Mouse (Mus musculus) intestine, embryonic 15.5 days (tissue): ENCODE measurements around the gene Cyth3. TPM values are rescaled to one million over a fixed set of nuclear protein-coding genes. Genes with fewer than 3 reads are reported as not detected.

Experiments
- ATAC-seq: fragments of 200-750 bp; cut with Nextera tagmentation; 2 replicates; pipeline ENCODE4 v1.8.0; 2017; ENCODE audit warnings: moderate TSS enrichment, moderate library complexity
- H3K27ac ChIP-seq: fragments of 300-500 bp; sonication (generic); 2 replicates; pipeline ENCODE4 v1.5.1; 2015; ENCODE audit warnings: mild to moderate bottlenecking, inconsistent platforms
- H3K27me3 ChIP-seq: fragments of 300-500 bp; sonication (generic); replicated peaks from 2 replicates; pipeline ENCODE4 v1.6.1; 2015; ENCODE audit warnings: inconsistent platforms
- H3K36me3 ChIP-seq: fragments of 300-500 bp; sonication (generic); 2 replicates; pipeline ENCODE4 v1.6.1; 2015; ENCODE audit warnings: inconsistent platforms
- H3K4me1 ChIP-seq: fragments of 300-500 bp; sonication (generic); replicated peaks from 2 replicates; pipeline ENCODE4 v1.6.1; 2015; ENCODE audit warnings: inconsistent platforms
- H3K4me2 ChIP-seq: fragments of 300-500 bp; sonication (generic); replicated peaks from 2 replicates; pipeline ENCODE4 v1.6.1; 2015; ENCODE audit warnings: mild to moderate bottlenecking, inconsistent platforms
- H3K4me3 ChIP-seq: fragments of 300-500 bp; sonication (generic); replicated peaks from 2 replicates; pipeline ENCODE4 v1.5.1; 2015; ENCODE audit warnings: inconsistent platforms
- H3K9ac ChIP-seq: fragments of 300-500 bp; sonication (generic); 2 replicates; pipeline ENCODE4 v1.6.1; 2015; ENCODE audit warnings: inconsistent platforms
- H3K9me3 ChIP-seq: fragments of 300-500 bp; sonication (generic); 2 replicates; pipeline ENCODE4 v1.6.1; 2016; ENCODE audit warnings: inconsistent platforms
- WGBS: fragments of 180-500 bp; shearing (Covaris S2); methylation state at CpG from one replicate; pipeline ENCODE4 v1.1.7; 2015; 5-methylcytosine and 5-hydroxymethylcytosine counted together
- polyA plus RNA-seq: library from polyadenylated mRNA; unstranded; fragments of >200 nt; fragmentation: Nextera tagmentation; extraction: Ambion mirVana; gene quantifications from 2 replicates; pipeline ENCODE4 v1.2.1, GENCODE M21; 2015

Cyth3 gene
- polyA plus RNA-seq, 1 experiment from 2014 or later = 44.3 TPM

DNA sequence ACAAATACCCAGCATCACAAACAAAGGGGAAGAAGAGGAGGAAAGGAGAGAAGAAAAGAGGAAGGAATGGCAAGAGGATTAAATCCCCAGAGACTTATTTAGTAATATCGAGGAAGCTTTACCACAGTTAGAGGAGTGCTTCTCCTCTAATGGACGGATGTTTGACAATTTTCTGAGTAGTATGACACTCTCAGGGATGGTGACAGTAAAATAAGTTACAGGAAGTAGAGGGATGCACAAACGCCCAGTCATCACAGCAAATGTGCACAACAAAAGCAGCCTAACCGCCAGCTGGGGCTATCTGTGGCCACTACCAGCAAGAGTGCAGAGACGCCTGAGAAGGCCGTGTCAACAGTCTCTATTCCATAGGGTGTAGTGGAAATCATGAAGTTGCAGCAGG, 57.4 kb downstream of the Cyth3 start:
- Histone ChIP-seq H3K4me3 (no peak overlapping the region), H3K4me1 (peaks cover 24% of the 10 kb centered on the region), H3K9me3 (no peaks in the 10 kb centered on the region), H3K9ac (no peak overlapping the region), H3K27me3 (no peaks in the 10 kb centered on the region), H3K36me3 (no peaks in the 10 kb centered on the region), H3K27ac (no peak overlapping the region), H3K4me2 (no peak overlapping the region)
- ATAC-seq = no peak
- 64% methylated on average over 6 of the region's 6 CpGs for WGBS

DNA sequence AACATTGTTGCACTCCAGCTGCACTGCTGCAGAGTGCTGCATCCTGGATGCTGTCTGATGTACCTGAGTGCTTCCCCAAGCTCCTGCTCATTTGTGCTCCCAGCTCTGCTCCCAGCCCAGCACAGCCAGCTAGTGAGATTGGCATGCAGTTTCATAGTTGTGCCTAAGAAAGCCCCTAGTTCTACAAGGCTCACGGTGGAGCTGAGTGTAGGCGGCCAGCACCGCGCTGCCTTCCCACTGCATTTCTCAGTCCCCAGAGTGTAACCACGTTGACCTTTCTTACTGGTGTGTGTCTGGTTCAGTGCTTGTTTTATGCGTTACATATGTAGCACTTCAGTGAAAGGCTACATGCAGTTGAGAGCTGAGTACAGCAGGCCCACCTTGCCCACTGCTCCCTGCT, 61.4 kb downstream of the Cyth3 start:
- 64% methylated on average over 6 of the region's 6 CpGs for WGBS
- ATAC-seq = no peak
- peaks cover 11% of the 10 kb centered on the region; the same call in 1 of the 2 replicates for H3K36me3 ChIP-seq

DNA sequence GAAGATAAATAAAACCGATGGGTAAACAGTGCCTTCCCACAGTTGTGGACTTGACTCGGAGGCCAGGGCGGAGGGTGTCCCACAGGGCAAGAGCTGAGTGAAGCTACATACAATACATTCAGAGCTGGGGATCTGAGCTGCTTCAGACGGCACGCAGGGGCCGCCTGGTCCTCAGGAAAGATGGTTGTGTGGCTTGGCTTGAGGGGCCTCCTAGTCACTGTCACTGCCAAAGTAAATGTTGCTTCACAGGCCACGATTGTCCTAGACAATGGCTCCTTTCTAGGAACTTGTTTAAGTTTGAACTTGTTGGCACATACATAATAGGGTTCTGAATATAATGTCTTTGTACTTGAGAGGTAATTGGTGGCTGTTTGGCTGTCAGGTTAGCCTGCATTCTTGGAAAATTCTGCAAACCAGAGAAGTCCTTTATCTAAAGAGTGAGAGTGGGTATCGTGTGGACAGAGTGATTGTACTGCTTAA, 62.7 kb downstream of the Cyth3 start:
- Histone ChIP-seq H3K27me3 (no peaks in the 10 kb centered on the region), H3K4me3 (no peak overlapping the region), H3K9me3 (no peaks in the 10 kb centered on the region), H3K4me2 (no peak overlapping the region), H3K36me3 (peaks cover 11% of the 10 kb centered on the region; the same call in 1 of the 2 replicates), H3K9ac (no peak overlapping the region), H3K4me1 (peaks cover 5% of the 10 kb centered on the region; the same call in 1 of the 2 replicates), H3K27ac (no peak overlapping the region)
- ATAC-seq = no peak
- 79% methylated on average over 8 of the region's 8 CpGs for WGBS

More for the DNA sequence above, 61.4 kb downstream of the Cyth3 start:
- H3K9ac ChIP-seq = no peak overlapping the region
- no peaks in the 10 kb centered on the region for H3K9me3 ChIP-seq
- H3K4me1 ChIP-seq = peaks cover 9% of the 10 kb centered on the region; the same call in 1 of the 2 replicates
- H3K27ac ChIP-seq = no peak overlapping the region
- no peak overlapping the region for H3K4me2 ChIP-seq
- H3K4me3 ChIP-seq = no peak overlapping the region
- no peaks in the 10 kb centered on the region for H3K27me3 ChIP-seq

DNA sequence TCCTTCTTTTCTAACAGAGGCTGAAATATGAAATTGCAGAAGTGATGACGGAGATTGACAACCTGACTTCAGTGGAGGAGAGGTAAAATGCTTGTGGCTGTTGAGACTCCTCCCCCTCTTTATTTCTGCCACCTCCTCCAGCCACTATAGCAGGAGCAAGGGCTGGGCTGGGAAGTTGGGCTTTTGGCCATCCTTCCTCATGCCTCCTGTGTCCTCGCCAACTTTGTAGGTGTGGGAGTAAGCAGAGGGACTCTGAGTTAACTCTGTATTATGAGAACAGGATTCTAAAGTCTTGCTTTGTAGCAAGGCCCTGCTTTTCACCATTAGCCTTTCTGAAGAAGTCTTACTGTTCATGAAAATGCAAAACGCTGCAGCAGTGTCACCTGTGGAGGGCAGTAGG, 64.2 kb downstream of the Cyth3 start:
- Histone ChIP-seq H3K4me3 (no peak overlapping the region), H3K27ac (no peak overlapping the region), H3K4me1 (0 out of 2 replicates have a peak, but pooled peaks cover 5% of the 10 kb centered on the region), H3K27me3 (no peaks in the 10 kb centered on the region), H3K9ac (no peak overlapping the region), H3K4me2 (no peak overlapping the region), H3K36me3 (peaks cover 11% of the 10 kb centered on the region; the same call in 1 of the 2 replicates), H3K9me3 (no peaks in the 10 kb centered on the region)
- ATAC-seq = no peak
- WGBS = 86% methylated on average over 3 of the region's 3 CpGs

DNA sequence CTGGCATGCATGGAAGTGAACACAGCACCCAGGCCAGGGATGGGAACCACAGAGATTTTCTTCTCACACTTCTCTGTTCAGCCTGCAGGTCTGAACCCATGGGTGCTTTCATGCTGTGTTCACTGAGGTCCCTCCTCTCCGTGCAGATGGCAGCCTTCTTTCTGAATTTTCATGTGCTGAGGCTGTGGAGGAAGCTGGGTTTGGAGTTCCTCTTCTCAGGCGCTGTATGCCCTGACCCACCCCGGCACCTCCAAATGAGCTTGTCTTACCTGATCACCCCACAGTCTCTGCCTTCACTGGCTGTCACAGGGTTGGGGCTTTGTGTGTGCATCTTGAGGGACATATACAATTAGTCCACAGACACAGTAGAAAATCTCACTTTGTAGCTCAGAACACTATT, 65.3 kb downstream of the Cyth3 start:
- Histone ChIP-seq H3K9me3 (no peaks in the 10 kb centered on the region), H3K9ac (no peak overlapping the region), H3K36me3 (peaks cover 13% of the 10 kb centered on the region; the same call in 1 of the 2 replicates), H3K4me3 (no peak overlapping the region), H3K4me2 (no peak overlapping the region), H3K27me3 (no peaks in the 10 kb centered on the region), H3K4me1 (0 out of 2 replicates have a peak, but pooled peaks cover 5% of the 10 kb centered on the region), H3K27ac (no peak overlapping the region)
- ATAC-seq = no peak
- 93% methylated on average over 3 of the region's 3 CpGs for WGBS

DNA sequence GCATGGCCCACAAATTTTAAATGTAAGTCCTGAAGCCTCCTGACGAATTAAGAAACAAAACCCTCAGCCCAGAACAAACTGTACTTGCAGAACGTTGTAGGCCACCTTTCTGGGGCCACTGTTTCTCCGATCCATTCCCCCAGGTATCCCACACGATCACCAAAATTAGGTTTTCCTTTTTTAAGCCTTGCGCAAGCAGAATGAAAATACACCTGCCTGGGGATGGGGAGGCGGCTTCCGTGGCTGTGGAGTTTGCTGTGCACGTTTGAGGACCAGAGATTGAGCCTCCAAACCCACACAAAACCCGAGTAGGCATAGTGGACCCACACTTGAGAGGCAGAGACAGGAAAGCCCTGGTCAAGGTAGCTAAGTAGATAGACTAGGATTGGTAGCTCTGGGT, 68.1 kb downstream of the Cyth3 start:
- no peaks in the 10 kb centered on the region for H3K9me3 ChIP-seq
- no peak overlapping the region for H3K27ac ChIP-seq
- WGBS = 88% methylated on average over 9 of the region's 9 CpGs

DNA sequence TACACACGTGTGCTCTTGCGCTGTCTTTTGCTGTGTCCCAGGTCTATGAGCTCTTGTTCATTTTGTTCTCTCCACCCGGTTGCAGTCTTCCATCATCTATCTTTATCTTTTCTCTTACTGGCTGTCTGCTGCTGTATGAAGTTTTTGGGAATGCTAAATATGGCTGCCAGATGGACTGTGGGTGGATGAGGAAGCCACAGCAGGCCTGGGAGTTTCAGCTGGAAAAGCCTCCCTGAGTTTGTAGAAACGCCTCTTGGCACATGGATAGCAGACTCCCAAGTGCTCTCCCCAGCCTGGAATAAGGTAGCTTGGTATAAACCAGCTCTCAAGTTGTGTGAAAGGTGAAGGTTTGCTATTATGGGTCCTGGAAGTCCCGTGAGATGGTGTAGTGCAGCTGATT, 68.7 kb downstream of the Cyth3 start:
- Histone ChIP-seq H3K36me3 (peaks cover 29% of the 10 kb centered on the region), H3K4me2 (no peak overlapping the region), H3K4me1 (no peaks in the 10 kb centered on the region), H3K9me3 (no peaks in the 10 kb centered on the region), H3K4me3 (no peak overlapping the region), H3K27me3 (no peaks in the 10 kb centered on the region), H3K9ac (no peak overlapping the region), H3K27ac (no peak overlapping the region)
- ATAC-seq = no peak
- 97% methylated on average over 5 of the region's 5 CpGs for WGBS

More for the DNA sequence above, 68.1 kb downstream of the Cyth3 start:
- no peaks in the 10 kb centered on the region for H3K4me1 ChIP-seq
- H3K4me2 ChIP-seq = no peak overlapping the region
- peaks cover 29% of the 10 kb centered on the region for H3K36me3 ChIP-seq
- H3K9ac ChIP-seq = no peak overlapping the region
- ATAC-seq = no peak
- H3K4me3 ChIP-seq = no peak overlapping the region
- H3K27me3 ChIP-seq = no peaks in the 10 kb centered on the region

DNA sequence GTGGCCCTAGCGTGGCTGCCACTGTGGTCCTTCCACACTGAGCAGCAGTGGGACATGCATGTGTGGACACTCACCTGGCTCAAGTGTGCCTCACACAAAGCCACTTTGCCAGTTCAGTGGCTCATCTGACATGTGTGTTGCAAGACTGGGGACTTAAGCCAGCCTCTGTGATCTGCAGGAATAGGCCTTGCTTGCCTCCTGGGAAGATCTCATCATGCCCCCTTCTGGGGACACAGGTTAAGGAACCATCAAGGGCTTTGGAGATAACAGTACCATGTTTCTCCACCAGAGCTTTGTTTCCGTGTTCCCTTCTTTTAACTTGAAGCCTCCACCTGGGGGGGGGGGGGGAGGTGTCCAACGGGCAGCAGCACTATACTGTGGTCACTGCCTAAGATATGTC, 74.1 kb downstream of the Cyth3 start:
- 56% methylated on average over 3 of the region's 3 CpGs for WGBS
- Histone ChIP-seq H3K36me3 (peaks cover 27% of the 10 kb centered on the region), H3K9ac (no peak overlapping the region), H3K27ac (no peak overlapping the region), H3K9me3 (no peaks in the 10 kb centered on the region), H3K27me3 (no peaks in the 10 kb centered on the region), H3K4me3 (no peak overlapping the region), H3K4me2 (no peak overlapping the region), H3K4me1 (no peaks in the 10 kb centered on the region)
- ATAC-seq = peak; percentile 61; the same call in 1 of the 2 replicates

DNA sequence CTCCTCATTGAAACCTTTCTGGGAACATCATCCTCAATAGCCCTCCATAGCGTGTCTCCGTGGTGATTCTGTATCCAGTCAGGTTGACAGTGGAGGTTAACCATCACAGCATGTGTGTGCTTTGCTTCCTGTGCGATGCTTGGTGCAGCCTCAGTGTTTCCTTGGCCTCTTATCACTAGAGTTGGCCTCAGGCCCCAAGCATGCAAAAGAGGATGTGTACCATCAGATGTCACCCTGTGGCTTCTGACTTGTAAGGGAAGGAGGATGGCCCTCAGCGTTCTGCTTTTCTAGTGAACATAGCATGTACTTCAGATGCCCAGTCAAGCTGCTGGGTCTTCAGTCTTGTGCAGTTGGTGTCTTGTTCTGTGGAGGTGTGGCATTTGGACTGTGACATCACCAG, 76.2 kb downstream of the Cyth3 start:
- Histone ChIP-seq H3K27me3 (no peaks in the 10 kb centered on the region), H3K36me3 (peaks cover 27% of the 10 kb centered on the region)
- ATAC-seq = no peak

DNA sequence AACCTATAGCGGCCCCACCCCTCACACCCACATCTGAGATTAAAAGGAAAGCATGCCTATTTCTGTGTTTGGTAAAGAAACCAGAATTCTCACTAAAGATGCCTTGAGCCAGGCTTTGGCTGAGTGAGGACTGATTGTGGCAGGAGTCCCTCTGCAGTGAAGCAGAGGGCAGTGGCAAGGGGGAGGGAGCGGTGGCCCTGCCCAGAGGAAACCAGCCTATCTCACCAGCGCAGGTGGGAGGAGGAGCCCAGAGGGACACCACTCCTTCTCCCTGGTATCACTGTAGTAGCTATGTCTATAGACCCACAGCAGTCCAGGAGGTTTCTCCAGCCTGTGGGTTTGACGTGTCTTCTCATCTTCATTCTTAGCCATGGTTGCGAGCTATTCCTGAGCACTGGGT, 78.0 kb downstream of the Cyth3 start:
- H3K4me1 ChIP-seq = no peaks in the 10 kb centered on the region
- H3K27ac ChIP-seq = no peak overlapping the region
- peak; percentile 76; the same call in 1 of the 2 replicates for ATAC-seq
- 91% methylated on average over 5 of the region's 5 CpGs for WGBS
- H3K4me2 ChIP-seq = no peak overlapping the region
- peaks cover 26% of the 10 kb centered on the region for H3K36me3 ChIP-seq
- no peak overlapping the region for H3K9ac ChIP-seq
- no peaks in the 10 kb centered on the region for H3K9me3 ChIP-seq
- no peaks in the 10 kb centered on the region for H3K27me3 ChIP-seq
- no peak overlapping the region for H3K4me3 ChIP-seq

More for the DNA sequence above, 76.2 kb downstream of the Cyth3 start:
- 86% methylated on average over 4 of the region's 4 CpGs for WGBS
- Histone ChIP-seq H3K4me2 (no peak overlapping the region), H3K9ac (no peak overlapping the region), H3K27ac (no peak overlapping the region), H3K4me3 (no peak overlapping the region), H3K9me3 (no peaks in the 10 kb centered on the region), H3K4me1 (no peaks in the 10 kb centered on the region)

DNA sequence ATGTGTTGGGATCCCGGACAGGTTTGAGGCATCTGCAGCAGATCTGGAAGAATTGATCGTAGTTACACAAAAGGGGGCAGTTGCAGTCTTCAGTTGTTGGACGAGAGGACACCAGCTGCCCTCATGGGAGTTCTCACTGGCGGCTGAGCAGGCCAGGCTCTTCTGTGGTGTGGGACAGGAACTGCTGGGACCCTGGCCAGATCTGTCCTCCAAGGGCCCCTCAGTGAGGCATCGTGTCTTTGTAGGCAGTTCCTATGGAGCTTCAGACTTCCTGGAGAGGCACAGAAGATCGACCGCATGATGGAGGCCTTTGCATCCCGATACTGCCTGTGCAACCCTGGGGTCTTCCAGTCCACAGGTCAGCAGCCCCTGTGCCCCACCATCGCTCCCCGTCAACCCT, 78.8 kb downstream of the Cyth3 start:
- WGBS = 89% methylated on average over 10 of the region's 10 CpGs
- Histone ChIP-seq H3K4me2 (no peak overlapping the region), H3K36me3 (peaks cover 26% of the 10 kb centered on the region), H3K9me3 (no peaks in the 10 kb centered on the region), H3K27me3 (no peaks in the 10 kb centered on the region), H3K4me1 (no peaks in the 10 kb centered on the region), H3K27ac (no peak overlapping the region), H3K9ac (no peak overlapping the region), H3K4me3 (no peak overlapping the region)
- no peak for ATAC-seq

DNA sequence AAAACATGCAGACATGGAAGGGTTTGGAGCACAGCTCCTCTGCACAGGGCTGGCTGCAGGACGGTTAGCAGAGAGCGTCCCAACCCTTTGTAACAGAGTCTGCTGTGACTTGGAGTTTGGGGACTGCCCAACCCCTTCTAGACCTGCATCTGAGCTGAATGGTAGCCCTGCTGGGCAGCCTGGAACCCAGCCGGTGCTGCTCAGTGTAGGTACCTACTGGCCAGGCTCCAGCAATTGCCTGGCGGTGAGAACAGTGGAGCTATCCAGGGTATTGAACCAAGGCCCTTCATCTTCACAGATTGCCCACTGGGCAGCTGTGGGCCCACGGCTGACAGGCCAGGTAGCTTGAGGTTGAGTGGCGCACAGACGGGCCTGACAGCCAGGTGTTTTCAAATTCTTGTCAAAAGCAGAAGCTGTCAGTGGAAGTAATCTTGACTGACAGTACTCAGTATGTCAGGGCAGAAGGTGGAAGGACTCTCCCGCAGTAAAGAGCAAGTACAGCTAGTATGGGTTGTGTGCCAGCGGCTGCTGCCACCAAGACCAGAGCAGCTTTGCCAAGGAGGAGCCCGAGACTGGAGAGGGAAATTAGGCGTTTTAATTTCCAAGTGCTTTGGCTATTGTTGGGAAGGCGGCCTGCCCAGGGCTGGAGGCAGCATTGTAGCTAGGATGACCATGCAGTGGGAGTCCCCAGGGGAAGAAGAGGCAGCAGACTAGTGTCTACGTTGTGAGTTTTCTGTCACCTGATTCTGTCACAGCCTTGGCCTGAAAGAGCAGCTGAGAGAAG, 82.8 kb downstream of the Cyth3 start:
- Histone ChIP-seq H3K4me3 (no peak overlapping the region), H3K36me3 (peaks cover 38% of the 10 kb centered on the region), H3K27ac (0 out of 2 replicates have a peak overlapping the region, but pooled peaks have one; percentile 3), H3K9me3 (no peaks in the 10 kb centered on the region), H3K9ac (no peak overlapping the region), H3K27me3 (no peaks in the 10 kb centered on the region), H3K4me2 (no peak overlapping the region), H3K4me1 (no peaks in the 10 kb centered on the region)
- WGBS = 81% methylated on average over 13 of the region's 13 CpGs
- ATAC-seq = no peak

DNA sequence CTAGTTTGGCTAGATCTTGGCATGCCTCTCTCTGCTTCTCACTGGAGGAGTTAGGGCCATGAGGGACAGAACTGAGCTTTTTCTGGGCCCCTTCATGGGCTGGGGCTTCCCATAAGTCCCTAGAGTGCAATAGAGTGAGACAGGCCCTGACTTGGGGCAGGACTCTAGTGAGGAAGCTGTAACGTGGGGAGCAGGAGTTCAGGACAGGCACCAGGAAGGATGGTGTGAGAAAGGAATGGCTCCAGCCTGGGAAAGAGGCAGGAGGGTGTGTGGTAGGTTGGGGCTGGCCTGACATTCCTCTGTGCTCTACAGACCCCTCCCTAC, 83.4 kb downstream of the Cyth3 start:
- Histone ChIP-seq H3K9ac (no peak overlapping the region), H3K9me3 (no peaks in the 10 kb centered on the region), H3K4me2 (no peak overlapping the region), H3K27me3 (no peaks in the 10 kb centered on the region), H3K4me3 (no peak overlapping the region), H3K4me1 (no peaks in the 10 kb centered on the region), H3K27ac (0 out of 2 replicates have a peak overlapping the region, but pooled peaks have one; percentile 36), H3K36me3 (peaks cover 38% of the 10 kb centered on the region)
- 59% methylated on average over 1 of the region's 1 CpGs for WGBS
- no peak for ATAC-seq
